34 mouse cellular contexts compared by ENCODE assay signal in genomic region chr9:110797013-110797412, GRCm38 (mm10). TPM values are rescaled to one million over a fixed set of nuclear protein-coding genes. Genes with fewer than 3 reads are reported as not detected.
DNase-seq lines count a peak whose midpoint lies in the region; ATAC-seq and TF ChIP-seq lines count a peak whose summit lies in the region.
"Had no signal": no experiment of that assay in that cellular context is flagged by ENCODE, and none has a peak within 500 bp of the region (broad histone marks: within the 10 kb centered on the region; RNA-seq: fewer than 3 reads in every experiment).

No protein-coding gene starts in this region.

- no peak for ATAC-seq in G1E (ENCODE audit: extremely low read depth, insufficient number of reproducible peaks, low FRiP score, poor library complexity, severe bottlenecking)
- ATAC-seq in granulocyte monocyte progenitor cell, adult 5-6 weeks (replicated peaks; ENCODE audit: poor library complexity, severe bottlenecking): peak; percentile 52; the same call in 1 of the 2 replicates
- no peak for ATAC-seq in CD4-positive, CD25-positive, alpha-beta regulatory T cell, adult 4 months
- ATAC-seq: activated CD4-positive, CD25-positive, alpha-beta regulatory T cell, adult 4 months; forebrain, embryonic 14.5 days; Patski had no signal

- no peak for TF ChIP-seq CTCF in G1E (IDR thresholded peaks at IDR 0.05; ENCODE audit: low read depth, low read length)

- peak; percentile 75 for DNase-seq in 3134 (ENCODE audit: extremely low read depth, insufficient read length, low spot score)
- DNase-seq in A20 (ENCODE audit: low read depth, low spot score): peak; percentile 91
- DNase-seq in G1E (ENCODE audit: low spot score): peak; percentile 16
- no peak for DNase-seq in layer of hippocampus, adult 9-10 months (ENCODE audit: low spot score)
- no peak for DNase-seq in cerebellum, postnatal 4 days (ENCODE audit: low spot score in 2 of 2)
- DNase-seq: adrenal gland, postnatal 10 days; cerebellum, adult 2 months; cerebellum, postnatal 25 days; gastrocnemius, adult 2 months; heart, adult 18-20 months; heart, postnatal 14 days; kidney, adult 11 months; kidney, postnatal 36 days had no signal

- no peaks in the 10 kb centered on the region for H3K27me3 ChIP-seq in G1E (ENCODE audit: insufficient read depth, low read length)
- H3K27me3 ChIP-seq: heart, embryonic 13.5 days; hindbrain, embryonic 12.5 days; kidney, embryonic 15.5 days; limb, embryonic 13.5 days; liver, embryonic 15.5 days; midbrain, embryonic 12.5 days; Patski had no signal

- H3K4me3 ChIP-seq in G1E (ENCODE audit: low read depth, low read length): peak overlapping the region; percentile 7; the same call in 1 of the 2 replicates
- H3K4me3 ChIP-seq: gastrocnemius, adult 2 months; heart, embryonic 13.5 days; hindbrain, embryonic 12.5 days; kidney, embryonic 15.5 days; limb, embryonic 13.5 days; liver, embryonic 15.5 days; midbrain, embryonic 12.5 days had no signal

- H3K36me3 ChIP-seq in G1E (replicated peaks): peaks cover 6% of the 10 kb centered on the region
- H3K36me3 ChIP-seq: heart, embryonic 13.5 days; hindbrain, embryonic 12.5 days; kidney, embryonic 15.5 days; limb, embryonic 13.5 days; liver, embryonic 15.5 days; midbrain, embryonic 12.5 days had no signal

- H3K4me1 ChIP-seq in G1E (ENCODE audit: insufficient read depth, low read depth, low read length): peaks cover 4% of the 10 kb centered on the region; the same call in 1 of the 2 replicates
- H3K4me1 ChIP-seq: hindbrain, embryonic 12.5 days; kidney, embryonic 15.5 days; limb, embryonic 13.5 days; liver, embryonic 15.5 days; midbrain, embryonic 12.5 days had no signal

- no peaks in the 10 kb centered on the region for H3K9me3 ChIP-seq in G1E (replicated peaks)
- H3K9me3 ChIP-seq: heart, embryonic 13.5 days; hindbrain, embryonic 12.5 days; kidney, embryonic 15.5 days; limb, embryonic 13.5 days; liver, embryonic 15.5 days; midbrain, embryonic 12.5 days had no signal

RNA-seq across cellular contexts. Expression of gene Prss42, which starts 1.0 kb away (rescaled TPM):
- total RNA-seq in G1E (2014; fragmentation: Nextera tagmentation): 0.44 and 2.3 TPM in 2 replicates
- 0.44 and 0.58 TPM in 2 replicates for total RNA-seq in G1E (2017)
- 0.53 and 0.79 TPM in 2 replicates for polyA plus RNA-seq in G1E (2012)
- not detected in 2 replicates for total RNA-seq in granulocyte monocyte progenitor cell, adult 5-6 weeks (2014; fragmentation: Nextera tagmentation)
- total RNA-seq in granulocyte monocyte progenitor cell, adult 5-6 weeks (2017): not detected in 2 replicates
- polyA plus RNA-seq in CD4-positive, CD25-positive, alpha-beta regulatory T cell, adult 4 months (2017; shearing (Covaris generic)): not detected
- total RNA-seq: adrenal gland, postnatal 10 days; gastrocnemius, adult 2 months; heart, adult 18-20 months; heart, postnatal 14 days; layer of hippocampus, adult 8-10 months; left cerebral cortex, postnatal 25 days had no signal
- polyA plus RNA-seq: activated CD4-positive, CD25-positive, alpha-beta regulatory T cell, adult 4 months; cerebellum, adult 2 months; embryonic facial prominence, embryonic 14.5 days; forebrain, embryonic 14.5 days; frontal cortex, adult 2 months; heart, embryonic 13.5 days; hindbrain, embryonic 12.5 days; kidney, embryonic 15.5 days; limb, embryonic 13.5 days; liver, embryonic 15.5 days; lung, embryonic 16.5 days; macrophage; midbrain, embryonic 12.5 days; neural tube, embryonic 11.5 days; Patski; small intestine, adult 2 months; stomach, postnatal 0 days; urinary bladder, adult 2 months had no signal

RNA-seq across cellular contexts. Expression of gene Prss44, which starts 16.8 kb away (rescaled TPM):
- not detected in 2 replicates for total RNA-seq in G1E (2014; fragmentation: Nextera tagmentation)
- 0.12 and 0.27 TPM in 2 replicates for total RNA-seq in G1E (2017)
- polyA plus RNA-seq in G1E (2012): not detected in 2 replicates
- not detected in 2 replicates for total RNA-seq in granulocyte monocyte progenitor cell, adult 5-6 weeks (2014; fragmentation: Nextera tagmentation)
- not detected in 2 replicates for total RNA-seq in granulocyte monocyte progenitor cell, adult 5-6 weeks (2017)
- polyA plus RNA-seq in CD4-positive, CD25-positive, alpha-beta regulatory T cell, adult 4 months (2017; shearing (Covaris generic)): not detected
- total RNA-seq: adrenal gland, postnatal 10 days; gastrocnemius, adult 2 months; heart, adult 18-20 months; heart, postnatal 14 days; layer of hippocampus, adult 8-10 months; left cerebral cortex, postnatal 25 days had no signal
- polyA plus RNA-seq: cerebellum, adult 2 months; embryonic facial prominence, embryonic 14.5 days; forebrain, embryonic 14.5 days; frontal cortex, adult 2 months; heart, embryonic 13.5 days; hindbrain, embryonic 12.5 days; kidney, embryonic 15.5 days; limb, embryonic 13.5 days; liver, embryonic 15.5 days; lung, embryonic 16.5 days; macrophage; midbrain, embryonic 12.5 days; neural tube, embryonic 11.5 days; Patski; small intestine, adult 2 months; stomach, postnatal 0 days; urinary bladder, adult 2 months had no signal

RNA-seq across cellular contexts. Expression of gene Prss43, which starts 29.5 kb away (rescaled TPM):
- total RNA-seq in G1E (2014; fragmentation: Nextera tagmentation): not detected in 2 replicates
- total RNA-seq in G1E (2017): 0.05 TPM in 1 of 2 replicates, not detected in the other
- polyA plus RNA-seq in G1E (2012): not detected in 2 replicates
- not detected in 2 replicates for total RNA-seq in granulocyte monocyte progenitor cell, adult 5-6 weeks (2014; fragmentation: Nextera tagmentation)
- not detected in 2 replicates for total RNA-seq in granulocyte monocyte progenitor cell, adult 5-6 weeks (2017)
- not detected for polyA plus RNA-seq in CD4-positive, CD25-positive, alpha-beta regulatory T cell, adult 4 months (2017; shearing (Covaris generic))
- total RNA-seq: adrenal gland, postnatal 10 days; gastrocnemius, adult 2 months; heart, adult 18-20 months; heart, postnatal 14 days had no signal
- polyA plus RNA-seq: activated CD4-positive, CD25-positive, alpha-beta regulatory T cell, adult 4 months; embryonic facial prominence, embryonic 14.5 days; forebrain, embryonic 14.5 days; heart, embryonic 13.5 days; hindbrain, embryonic 12.5 days; kidney, embryonic 15.5 days; limb, embryonic 13.5 days; liver, embryonic 15.5 days; lung, embryonic 16.5 days; macrophage; midbrain, embryonic 12.5 days; neural tube, embryonic 11.5 days; Patski; small intestine, adult 2 months; stomach, postnatal 0 days; urinary bladder, adult 2 months had no signal

RNA-seq across cellular contexts. Expression of gene Prss45, which starts 37.4 kb away (rescaled TPM):
- not detected in 2 replicates for total RNA-seq in G1E (2014; fragmentation: Nextera tagmentation)
- total RNA-seq in G1E (2017): 0.11 TPM in 1 of 2 replicates, not detected in the other
- not detected in 2 replicates for polyA plus RNA-seq in G1E (2012)
- total RNA-seq in granulocyte monocyte progenitor cell, adult 5-6 weeks (2014; fragmentation: Nextera tagmentation): not detected in 2 replicates
- not detected in 2 replicates for total RNA-seq in granulocyte monocyte progenitor cell, adult 5-6 weeks (2017)
- not detected for polyA plus RNA-seq in CD4-positive, CD25-positive, alpha-beta regulatory T cell, adult 4 months (2017; shearing (Covaris generic))
- total RNA-seq: adrenal gland, postnatal 10 days; gastrocnemius, adult 2 months; heart, adult 18-20 months; heart, postnatal 14 days had no signal
- polyA plus RNA-seq: activated CD4-positive, CD25-positive, alpha-beta regulatory T cell, adult 4 months; embryonic facial prominence, embryonic 14.5 days; heart, embryonic 13.5 days; hindbrain, embryonic 12.5 days; kidney, embryonic 15.5 days; limb, embryonic 13.5 days; liver, embryonic 15.5 days; lung, embryonic 16.5 days; macrophage; midbrain, embryonic 12.5 days; neural tube, embryonic 11.5 days; Patski; small intestine, adult 2 months; stomach, postnatal 0 days; urinary bladder, adult 2 months had no signal

RNA-seq across cellular contexts. Expression of gene Prss46, which starts 47.3 kb away (rescaled TPM):
- total RNA-seq in G1E (2014; fragmentation: Nextera tagmentation) (not detected in 2 replicates), G1E (2017) (not detected in 2 replicates)
- polyA plus RNA-seq in G1E (2012): not detected in 2 replicates
- not detected in 2 replicates for total RNA-seq in granulocyte monocyte progenitor cell, adult 5-6 weeks (2014; fragmentation: Nextera tagmentation)
- not detected in 2 replicates for total RNA-seq in granulocyte monocyte progenitor cell, adult 5-6 weeks (2017)
- not detected for polyA plus RNA-seq in CD4-positive, CD25-positive, alpha-beta regulatory T cell, adult 4 months (2017; shearing (Covaris generic))
- total RNA-seq: adrenal gland, postnatal 10 days; gastrocnemius, adult 2 months; heart, adult 18-20 months; heart, postnatal 14 days; layer of hippocampus, adult 8-10 months; left cerebral cortex, postnatal 25 days had no signal
- polyA plus RNA-seq: activated CD4-positive, CD25-positive, alpha-beta regulatory T cell, adult 4 months; cerebellum, adult 2 months; forebrain, embryonic 14.5 days; frontal cortex, adult 2 months; heart, embryonic 13.5 days; hindbrain, embryonic 12.5 days; kidney, embryonic 15.5 days; limb, embryonic 13.5 days; liver, embryonic 15.5 days; lung, embryonic 16.5 days; midbrain, embryonic 12.5 days; neural tube, embryonic 11.5 days; small intestine, adult 2 months; stomach, postnatal 0 days; urinary bladder, adult 2 months had no signal

Comparison
In these comparisons a context has a peak if more than half of its experiments do, and no peak if none do; other contexts are left out.
1. DNase-seq: peak in 3134 (single experiment), A20 (single experiment) and G1E (single experiment); none in layer of hippocampus, adult 9-10 months (single experiment) and cerebellum, postnatal 4 days (0 of 2).